In the genomic region with DNA sequence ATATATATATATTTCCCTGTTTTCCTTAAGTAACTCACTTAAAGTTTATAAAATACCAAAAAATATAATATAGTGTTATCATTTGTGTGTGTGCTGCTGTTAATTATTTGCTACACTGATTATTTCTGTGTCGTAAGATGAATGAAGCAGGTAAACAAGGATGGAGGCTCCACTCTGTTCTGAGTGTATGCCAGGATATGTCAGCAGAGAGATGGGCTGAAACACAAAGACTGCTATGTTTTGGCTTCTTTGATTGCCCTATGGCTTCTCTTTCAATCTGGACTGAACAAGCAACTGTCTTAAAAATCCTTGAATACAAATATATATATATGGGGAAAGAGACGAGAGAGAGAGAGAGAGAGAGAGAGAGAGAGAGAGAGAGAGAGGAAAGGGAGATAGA, we compare ENCODE assay signal across 23 mouse cellular contexts. TPM values are rescaled to one million over a fixed set of nuclear protein-coding genes. Genes with fewer than 3 reads are reported as not detected.
DNase-seq lines count a peak whose midpoint lies in the region; ATAC-seq and TF ChIP-seq lines count a peak whose summit lies in the region.
"Had no signal": no experiment of that assay in that cellular context is flagged by ENCODE, and none has a peak within 500 bp of the region (broad histone marks: within the 10 kb centered on the region; RNA-seq: fewer than 3 reads in every experiment).

No protein-coding gene starts in this region.

- WGBS in forebrain, embryonic 12.5 days, result 62% methylated on average over 2 of the region's 2 CpGs
- 91% methylated on average over 2 of the region's 2 CpGs for WGBS in forebrain, embryonic 11.5 days
- 33% methylated on average over 2 of the region's 2 CpGs for WGBS in hindbrain, embryonic 16.5 days
- 30% methylated on average over 2 of the region's 2 CpGs for WGBS in midbrain, embryonic 16.5 days

- no peaks in the 10 kb centered on the region for H3K9me3 ChIP-seq in forebrain, embryonic 12.5 days
- no peaks in the 10 kb centered on the region for H3K9me3 ChIP-seq in forebrain, embryonic 11.5 days (ENCODE audit: control insufficient read depth, low read length)
- H3K9me3 ChIP-seq in hindbrain, embryonic 16.5 days (ENCODE audit: control insufficient read depth, low read length), result no peaks in the 10 kb centered on the region
- no peaks in the 10 kb centered on the region for H3K9me3 ChIP-seq in midbrain, embryonic 16.5 days (replicated peaks; ENCODE audit: control insufficient read depth, low read length, poor library complexity, severe bottlenecking)
- H3K9me3 ChIP-seq: embryonic facial prominence, embryonic 15.5 days; heart, embryonic 15.5 days; liver, embryonic 15.5 days had no signal

- peak overlapping the region; percentile 54; the same call in 1 of the 2 replicates for H3K4me2 ChIP-seq in forebrain, embryonic 12.5 days
- no peak overlapping the region for H3K4me2 ChIP-seq in forebrain, embryonic 11.5 days (ENCODE audit: low read depth, low read length, severe bottlenecking)
- peak overlapping the region; percentile 61 for H3K4me2 ChIP-seq in hindbrain, embryonic 16.5 days (ENCODE audit: low read length)
- H3K4me2 ChIP-seq in midbrain, embryonic 16.5 days (ENCODE audit: low read length), result peak overlapping the region; percentile 65
- H3K4me2 ChIP-seq: embryonic facial prominence, embryonic 15.5 days; heart, embryonic 15.5 days; liver, embryonic 15.5 days had no signal

- no peak for TF ChIP-seq POLR2A in brain, embryonic 14.5 days (IDR thresholded peaks at IDR 0.05; ENCODE audit: borderline replicate concordance, extremely low read depth, insufficient read depth, insufficient read length, poor library complexity, severe bottlenecking)

- no peaks in the 10 kb centered on the region for H3K36me3 ChIP-seq in forebrain, embryonic 12.5 days (replicated peaks)
- H3K36me3 ChIP-seq in forebrain, embryonic 11.5 days (ENCODE audit: control insufficient read depth, insufficient read depth, low read length), result no peaks in the 10 kb centered on the region
- H3K36me3 ChIP-seq in hindbrain, embryonic 16.5 days (ENCODE audit: control insufficient read depth, insufficient read depth, low read length), result no peaks in the 10 kb centered on the region
- H3K36me3 ChIP-seq in midbrain, embryonic 16.5 days (ENCODE audit: control insufficient read depth, insufficient read depth, low read length), result no peaks in the 10 kb centered on the region
- H3K36me3 ChIP-seq: embryonic facial prominence, embryonic 15.5 days; heart, embryonic 15.5 days; liver, embryonic 15.5 days had no signal

- no peak overlapping the region for H3K4me3 ChIP-seq in forebrain, embryonic 12.5 days (replicated peaks)
- H3K4me3 ChIP-seq in forebrain, embryonic 11.5 days (ENCODE audit: low read depth, low read length), result no peak overlapping the region
- H3K4me3 ChIP-seq in hindbrain, embryonic 16.5 days (ENCODE audit: low read length), result peak overlapping the region; percentile 61
- peak overlapping the region; percentile 20; the same call in 1 of the 2 replicates for H3K4me3 ChIP-seq in midbrain, embryonic 16.5 days (ENCODE audit: low read depth, low read length)
- H3K4me3 ChIP-seq: embryonic facial prominence, embryonic 15.5 days; heart, embryonic 15.5 days; liver, embryonic 15.5 days had no signal

- H3K27me3 ChIP-seq in forebrain, embryonic 12.5 days, result no peaks in the 10 kb centered on the region
- no peaks in the 10 kb centered on the region for H3K27me3 ChIP-seq in forebrain, embryonic 11.5 days (ENCODE audit: control insufficient read depth, insufficient read depth, low read length)
- no peaks in the 10 kb centered on the region for H3K27me3 ChIP-seq in hindbrain, embryonic 16.5 days (replicated peaks; ENCODE audit: control insufficient read depth, insufficient read depth, low read length)
- H3K27me3 ChIP-seq in midbrain, embryonic 16.5 days (ENCODE audit: control insufficient read depth, insufficient read depth, low read depth, low read length), result no peaks in the 10 kb centered on the region
- H3K27me3 ChIP-seq: embryonic facial prominence, embryonic 15.5 days; heart, embryonic 15.5 days; liver, embryonic 15.5 days had no signal

- no peak overlapping the region for H3K9ac ChIP-seq in forebrain, embryonic 12.5 days
- H3K9ac ChIP-seq in forebrain, embryonic 11.5 days (ENCODE audit: low read length), result no peak overlapping the region
- H3K9ac ChIP-seq in hindbrain, embryonic 16.5 days (ENCODE audit: low read depth, low read length), result no peak overlapping the region
- peak overlapping the region; percentile 36; the same call in 1 of the 2 replicates for H3K9ac ChIP-seq in midbrain, embryonic 16.5 days (ENCODE audit: low read depth, low read length)
- H3K9ac ChIP-seq: embryonic facial prominence, embryonic 15.5 days; heart, embryonic 15.5 days; liver, embryonic 15.5 days had no signal

- DNase-seq in forebrain, embryonic 11.5 days (ENCODE audit: low spot score), result no peak
- peak; percentile 62 for DNase-seq in brain, embryonic 14.5 days (ENCODE audit: low read depth)
- no peak for DNase-seq in natural killer cell, adult 2 months (ENCODE audit: low spot score in 2 of 2)
- no peak for DNase-seq in lung, postnatal 10 days
- DNase-seq: adrenal gland, postnatal 10 days; embryo, embryonic 11 days; heart, adult 18-20 months; kidney, adult 11 months; kidney, postnatal 10 days; right cerebral cortex, postnatal 14 days; thymus, postnatal 14 days had no signal

- H3K27ac ChIP-seq in forebrain, embryonic 12.5 days, result peak overlapping the region; percentile 93
- no peak overlapping the region for H3K27ac ChIP-seq in forebrain, embryonic 11.5 days (ENCODE audit: low read depth, low read length)
- peak overlapping the region; percentile 95 for H3K27ac ChIP-seq in hindbrain, embryonic 16.5 days (ENCODE audit: low read depth, low read length)
- H3K27ac ChIP-seq in midbrain, embryonic 16.5 days (ENCODE audit: low read length), result peak overlapping the region; percentile 99
- H3K27ac ChIP-seq: embryonic facial prominence, embryonic 15.5 days; heart, embryonic 15.5 days; liver, embryonic 15.5 days; stomach, postnatal 0 days had no signal

- TF ChIP-seq CTCF in brain, embryonic 14.5 days (IDR thresholded peaks at IDR 0.05; ENCODE audit: borderline replicate concordance, extremely low read depth, insufficient read depth, insufficient read length), result no peak

- ATAC-seq in forebrain, embryonic 12.5 days (ENCODE audit: low FRiP score), result no peak
- ATAC-seq in forebrain, embryonic 11.5 days (replicated peaks; ENCODE audit: low FRiP score), result no peak
- no peak for ATAC-seq in hindbrain, embryonic 16.5 days
- ATAC-seq in midbrain, embryonic 16.5 days, result no peak
- ATAC-seq in granulocyte monocyte progenitor cell, adult 5-6 weeks (replicated peaks; ENCODE audit: poor library complexity, severe bottlenecking), result no peak
- ATAC-seq: lung, postnatal 0 days had no signal

- H3K4me1 ChIP-seq in forebrain, embryonic 12.5 days, result peaks cover 8% of the 10 kb centered on the region
- H3K4me1 ChIP-seq in forebrain, embryonic 11.5 days (replicated peaks; ENCODE audit: control insufficient read depth, insufficient read depth, low read length), result no peaks in the 10 kb centered on the region
- no peaks in the 10 kb centered on the region for H3K4me1 ChIP-seq in hindbrain, embryonic 16.5 days (ENCODE audit: control insufficient read depth, insufficient read depth, low read depth, low read length)
- H3K4me1 ChIP-seq in midbrain, embryonic 16.5 days (ENCODE audit: control insufficient read depth, insufficient read depth, low read length), result peaks cover 3% of the 10 kb centered on the region
- H3K4me1 ChIP-seq: embryonic facial prominence, embryonic 15.5 days; heart, embryonic 15.5 days; liver, embryonic 15.5 days had no signal

RNA-seq across cellular contexts. Expression of a gene that starts 1.3 kb away (rescaled TPM):
- polyA plus RNA-seq in forebrain, embryonic 12.5 days (2016; fragmentation: Nextera tagmentation; extraction: Ambion mirVana), result 207 and 219 TPM in 2 replicates
- polyA plus RNA-seq in forebrain, embryonic 11.5 days (2014; fragmentation: Nextera tagmentation; extraction: Ambion mirVana), result 95.2 and 99.8 TPM in 2 replicates
- 383 and 408 TPM in 2 replicates for polyA plus RNA-seq in brain, embryonic 14.5 days (2012; rRNA removed)
- 545 and 587 TPM in 2 replicates for polyA plus RNA-seq in hindbrain, embryonic 16.5 days (2015; fragmentation: Nextera tagmentation; extraction: Ambion mirVana)
- 649 and 676 TPM in 2 replicates for polyA plus RNA-seq in midbrain, embryonic 16.5 days (2015; fragmentation: Nextera tagmentation; extraction: Ambion mirVana)
- not detected in 2 replicates for total RNA-seq in granulocyte monocyte progenitor cell, adult 5-6 weeks (2014; fragmentation: Nextera tagmentation)
- total RNA-seq in granulocyte monocyte progenitor cell, adult 5-6 weeks (2017), result not detected in 2 replicates
- total RNA-seq: hematopoietic stem cell, adult 5-6 weeks; megakaryocyte, adult 5-6 weeks; MEL had no signal

Comparison
In these comparisons a context has a peak if more than half of its experiments do, and no peak if none do; other contexts are left out.
1. H3K4me3 ChIP-seq: peak in hindbrain, embryonic 16.5 days (single experiment) and midbrain, embryonic 16.5 days (single experiment); none in forebrain, embryonic 12.5 days (single experiment) and forebrain, embryonic 11.5 days (single experiment).